Mouse (Mus musculus): ENCODE results near the gene Pde5a. TPM values are rescaled to one million over a fixed set of nuclear protein-coding genes. Genes with fewer than 3 reads are reported as not detected.

Pde5a gene
- total and polyA plus RNA-seq, 3 experiments, result 1.5 to 4.9 (median 4.4) TPM

DNA sequence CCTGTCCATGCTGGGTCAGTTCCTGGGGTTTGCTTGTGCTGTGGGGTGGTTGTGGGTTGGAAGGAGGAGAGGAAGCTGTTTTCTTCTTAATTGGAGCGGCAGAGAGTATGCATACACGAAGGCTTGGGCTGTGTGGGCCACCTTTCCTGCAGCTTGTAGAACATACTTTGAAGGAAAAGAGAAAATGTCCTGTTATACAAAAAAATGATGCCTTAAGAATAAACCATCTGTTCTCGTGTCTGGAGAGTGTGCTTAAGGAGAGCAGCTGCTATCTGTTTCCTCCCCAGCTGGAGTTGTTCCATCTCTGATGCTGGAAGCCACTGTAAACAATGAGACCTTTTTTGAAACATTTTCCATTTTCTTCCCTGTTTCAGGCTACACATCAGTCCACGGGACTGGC lies 85.8 kb downstream of the Pde5a start:
- intact Hi-C loops (cut with DNase I), result no loop called here
- Histone ChIP-seq H3K4me3 (no peak overlapping the region), H3K9ac (ENCODE audit: low read depth, low read length) (no peak overlapping the region), H3K27me3 (ENCODE audit: control insufficient read depth, insufficient read depth, low read length) (no peaks in the 10 kb centered on the region), H3K4me1 (ENCODE audit: control insufficient read depth, insufficient read depth, low read length) (no peaks in the 10 kb centered on the region; the same call in 1 of the 2 replicates), H3K27ac (peak overlapping the region; percentile 18), H3K79me2 (replicated peaks; ENCODE audit: control insufficient read depth, insufficient read depth, low read length) (no peaks in the 10 kb centered on the region), H3K36me3 (ENCODE audit: control insufficient read depth, insufficient read depth, low read length) (no peaks in the 10 kb centered on the region)
- DNase-seq, result peak in 1 of 2 experiments; percentile 20
- WGBS, result 54% methylated on average over 4 of the region's 4 CpGs
- TF ChIP-seq EP300 (IDR thresholded peaks at IDR 0.05; ENCODE audit: insufficient read depth, low read depth, low read length) (no peak), POLR2A (IDR thresholded peaks at IDR 0.05; ENCODE audit: insufficient read depth, low read depth, low read length) (no peak), CTCF (IDR thresholded peaks at IDR 0.05) (no peak)

- no peaks in the 10 kb centered on the region for H3K36me3 ChIP-seq (ENCODE audit: control insufficient read depth, insufficient read depth, low read length)
- no peaks in the 10 kb centered on the region for H3K79me2 ChIP-seq (replicated peaks; ENCODE audit: control insufficient read depth, insufficient read depth, low read length)
- peak in 1 of 2 experiments; percentile 28 for DNase-seq
- intact Hi-C loops (cut with DNase I), result no loop called here
- WGBS, result 53% methylated on average over 5 of the region's 5 CpGs
- TF ChIP-seq EP300 (IDR thresholded peaks at IDR 0.05; ENCODE audit: insufficient read depth, low read depth, low read length) (no peak), POLR2A (IDR thresholded peaks at IDR 0.05; ENCODE audit: insufficient read depth, low read depth, low read length) (no peak), CTCF (IDR thresholded peaks at IDR 0.05) (no peak)
- no peak overlapping the region for H3K4me3 ChIP-seq
- H3K27ac ChIP-seq, result no peak overlapping the region
- no peaks in the 10 kb centered on the region; the same call in 1 of the 2 replicates for H3K4me1 ChIP-seq (ENCODE audit: control insufficient read depth, insufficient read depth, low read length)
- H3K27me3 ChIP-seq (ENCODE audit: control insufficient read depth, insufficient read depth, low read length), result no peaks in the 10 kb centered on the region
- no peak overlapping the region for H3K9ac ChIP-seq (ENCODE audit: low read depth, low read length)
Observed at GRCm38 (mm10) chr3:122818282-122818681, 89.5 kb downstream of the Pde5a start.

DNA sequence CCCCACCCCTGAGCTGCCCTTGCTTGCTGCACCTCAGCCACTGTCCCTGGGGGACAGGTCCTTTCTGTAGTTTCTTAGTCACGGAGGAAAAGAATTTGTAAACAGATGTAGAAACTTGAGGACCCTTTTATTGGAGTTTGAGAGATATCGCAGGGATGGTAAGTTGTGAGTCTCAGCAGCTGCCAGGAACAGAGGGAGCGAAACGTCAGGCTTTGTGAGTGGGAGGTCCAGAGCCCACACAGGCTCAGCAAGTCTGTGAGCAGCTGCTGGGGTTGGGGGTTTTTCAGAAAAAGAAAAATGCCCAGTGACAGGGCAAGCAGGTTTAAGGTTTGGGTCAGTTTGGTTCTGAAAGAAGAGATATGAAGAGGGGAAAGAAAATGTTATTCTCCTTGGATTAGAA lies 92.0 kb downstream of the Pde5a start:
- Histone ChIP-seq H3K9ac (ENCODE audit: low read depth, low read length) (no peak overlapping the region), H3K4me3 (no peak overlapping the region), H3K36me3 (ENCODE audit: control insufficient read depth, insufficient read depth, low read length) (no peaks in the 10 kb centered on the region), H3K27ac (no peak overlapping the region), H3K79me2 (replicated peaks; ENCODE audit: control insufficient read depth, insufficient read depth, low read length) (no peaks in the 10 kb centered on the region), H3K4me1 (ENCODE audit: control insufficient read depth, insufficient read depth, low read length) (no peaks in the 10 kb centered on the region), H3K27me3 (ENCODE audit: control insufficient read depth, insufficient read depth, low read length) (no peaks in the 10 kb centered on the region)
- TF ChIP-seq CTCF (IDR thresholded peaks at IDR 0.05) (no peak), POLR2A (IDR thresholded peaks at IDR 0.05; ENCODE audit: insufficient read depth, low read depth, low read length) (no peak), EP300 (IDR thresholded peaks at IDR 0.05; ENCODE audit: insufficient read depth, low read depth, low read length) (no peak)
- DNase-seq, result no peak
- intact Hi-C loops (cut with DNase I), result no loop called here
- WGBS, result 77% methylated on average over 4 of the region's 4 CpGs

GRCm38 (mm10) chr3:122828270-122829058 lies 99.7 kb downstream of the Pde5a start:
- DNase-seq, result no peak
- intact Hi-C loops (cut with DNase I), result no loop called here

GRCm38 (mm10) chr3:122834519-122834918 lies 105.8 kb downstream of the Pde5a start:
- no peaks in the 10 kb centered on the region for H3K36me3 ChIP-seq (ENCODE audit: control insufficient read depth, insufficient read depth, low read length)
- H3K79me2 ChIP-seq (replicated peaks; ENCODE audit: control insufficient read depth, insufficient read depth, low read length), result no peaks in the 10 kb centered on the region
- no peak overlapping the region for H3K27ac ChIP-seq
- no peak for TF ChIP-seq EP300 (IDR thresholded peaks at IDR 0.05; ENCODE audit: insufficient read depth, low read depth, low read length)
- TF ChIP-seq POLR2A (IDR thresholded peaks at IDR 0.05; ENCODE audit: insufficient read depth, low read depth, low read length), result no peak
- no peak for TF ChIP-seq CTCF (IDR thresholded peaks at IDR 0.05)
- no peak overlapping the region for H3K9ac ChIP-seq (ENCODE audit: low read depth, low read length)
- DNase-seq, result no peak
- no peaks in the 10 kb centered on the region; the same call in 1 of the 2 replicates for H3K4me1 ChIP-seq (ENCODE audit: control insufficient read depth, insufficient read depth, low read length)
- no peak overlapping the region for H3K4me3 ChIP-seq
- 48% methylated on average over 5 of the region's 5 CpGs for WGBS
- H3K27me3 ChIP-seq (ENCODE audit: control insufficient read depth, insufficient read depth, low read length), result no peaks in the 10 kb centered on the region
- intact Hi-C loops (cut with DNase I), result no loop called here

More at GRCm38 (mm10) chr3:122828270-122829058, 99.7 kb downstream of the Pde5a start:
- Histone ChIP-seq H3K27ac (no peak overlapping the region), H3K79me2 (replicated peaks; ENCODE audit: control insufficient read depth, insufficient read depth, low read length) (no peaks in the 10 kb centered on the region), H3K4me3 (no peak overlapping the region), H3K4me1 (ENCODE audit: control insufficient read depth, insufficient read depth, low read length) (no peaks in the 10 kb centered on the region), H3K36me3 (ENCODE audit: control insufficient read depth, insufficient read depth, low read length) (no peaks in the 10 kb centered on the region), H3K9ac (ENCODE audit: low read depth, low read length) (no peak overlapping the region), H3K27me3 (ENCODE audit: control insufficient read depth, insufficient read depth, low read length) (no peaks in the 10 kb centered on the region)
- WGBS, result 89% methylated on average over 11 of the region's 11 CpGs
- TF ChIP-seq EP300 (IDR thresholded peaks at IDR 0.05; ENCODE audit: insufficient read depth, low read depth, low read length), result no peak
- TF ChIP-seq CTCF (IDR thresholded peaks at IDR 0.05), result no peak

DNA sequence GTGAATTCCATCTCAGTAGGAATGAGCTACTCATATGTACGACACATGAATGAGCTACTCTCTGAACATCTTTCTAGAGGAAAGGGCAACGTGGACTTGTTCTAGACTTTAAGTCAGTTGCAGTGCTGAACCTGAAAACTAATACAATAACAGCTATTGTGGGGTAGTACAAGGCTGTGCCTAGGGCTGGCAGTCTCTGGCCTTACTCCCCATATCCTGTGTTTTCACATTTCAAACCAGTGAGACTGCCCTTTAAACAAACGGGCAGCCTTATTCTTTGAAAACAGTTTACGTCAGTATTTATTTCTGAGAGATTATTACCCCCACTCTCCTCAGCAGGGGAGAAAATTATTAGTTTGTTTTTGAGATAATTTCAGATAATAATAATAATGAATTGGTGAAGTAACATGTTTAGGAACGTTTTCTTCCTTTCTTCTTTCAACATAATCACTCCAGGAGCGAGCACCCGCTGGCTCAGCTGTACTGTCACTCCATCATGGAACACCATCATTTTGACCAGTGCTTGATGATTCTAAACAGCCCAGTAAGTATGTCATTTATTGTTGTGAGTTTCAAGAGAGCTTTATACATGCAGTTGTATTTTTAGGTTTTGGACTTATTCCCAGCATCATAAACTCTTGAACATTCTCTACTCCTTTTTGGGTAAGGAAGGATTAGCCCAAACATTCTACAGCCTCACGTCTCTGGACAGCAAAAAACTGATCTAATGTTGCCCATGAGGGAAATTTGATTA lies 106.5 kb downstream of the Pde5a start:
- H3K27me3 ChIP-seq (ENCODE audit: control insufficient read depth, insufficient read depth, low read length), result no peaks in the 10 kb centered on the region
- no peaks in the 10 kb centered on the region; the same call in 1 of the 2 replicates for H3K4me1 ChIP-seq (ENCODE audit: control insufficient read depth, insufficient read depth, low read length)
- intact Hi-C loops (cut with DNase I), result no loop called here
- H3K27ac ChIP-seq, result no peak overlapping the region
- H3K4me3 ChIP-seq, result no peak overlapping the region
- H3K36me3 ChIP-seq (ENCODE audit: control insufficient read depth, insufficient read depth, low read length), result no peaks in the 10 kb centered on the region
- no peak overlapping the region for H3K9ac ChIP-seq (ENCODE audit: low read depth, low read length)
- H3K79me2 ChIP-seq (replicated peaks; ENCODE audit: control insufficient read depth, insufficient read depth, low read length), result no peaks in the 10 kb centered on the region
- 62% methylated on average over 8 of the region's 8 CpGs for WGBS
- no peak for DNase-seq
- TF ChIP-seq POLR2A (IDR thresholded peaks at IDR 0.05; ENCODE audit: insufficient read depth, low read depth, low read length), result no peak
- no peak for TF ChIP-seq EP300 (IDR thresholded peaks at IDR 0.05; ENCODE audit: insufficient read depth, low read depth, low read length)
- TF ChIP-seq CTCF (IDR thresholded peaks at IDR 0.05), result no peak

Measured in heart, adult 2 months (tissue).